ENCODE assay signal across 12 mouse cellular contexts in the genomic region with DNA sequence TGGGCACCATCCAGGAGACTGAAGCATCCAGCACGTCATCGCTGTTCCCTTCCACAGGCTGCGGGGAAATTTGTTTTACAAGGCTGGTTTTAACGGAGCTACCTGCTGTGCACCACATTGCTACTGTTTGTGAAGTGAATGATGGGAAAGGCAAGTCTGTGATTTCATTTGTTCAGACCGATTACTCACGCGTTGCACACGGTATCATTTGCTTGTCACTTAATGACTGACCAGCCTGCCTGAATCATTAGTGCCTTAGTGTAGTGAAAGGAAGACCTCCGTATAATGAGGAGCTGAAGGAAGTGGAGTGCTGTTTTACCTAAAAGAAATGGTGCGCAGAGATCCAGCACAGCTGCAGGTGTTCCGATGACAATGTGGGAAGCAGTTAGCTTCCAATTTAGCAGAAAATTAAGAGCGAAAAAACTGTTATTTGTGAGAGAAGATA. TPM values are rescaled to one million over a fixed set of nuclear protein-coding genes. Genes with fewer than 3 reads are reported as not detected.
DNase-seq lines count a peak whose midpoint lies in the region; ATAC-seq and TF ChIP-seq lines count a peak whose summit lies in the region.
"Had no signal": no experiment of that assay in that cellular context is flagged by ENCODE, and none has a peak within 500 bp of the region (broad histone marks: within the 10 kb centered on the region; RNA-seq: fewer than 3 reads in every experiment).

No protein-coding gene starts in this region.

- H3K4me2 ChIP-seq in hindbrain, embryonic 15.5 days, result peak overlapping the region; percentile 48
- peak overlapping the region; percentile 42 for H3K4me2 ChIP-seq in neural tube, embryonic 14.5 days (ENCODE audit: low read depth, low read length)
- H3K4me2 ChIP-seq: liver, embryonic 11.5 days had no signal

- H3K36me3 ChIP-seq in hindbrain, embryonic 15.5 days, result no peaks in the 10 kb centered on the region
- no peaks in the 10 kb centered on the region for H3K36me3 ChIP-seq in neural tube, embryonic 14.5 days (ENCODE audit: control insufficient read depth, insufficient read depth, low read length)

- WGBS in hindbrain, embryonic 15.5 days, result 19% methylated on average over 12 of the region's 12 CpGs
- WGBS in neural tube, embryonic 14.5 days, result 4% methylated on average over 12 of the region's 12 CpGs

- peaks cover 48% of the 10 kb centered on the region for H3K4me1 ChIP-seq in hindbrain, embryonic 15.5 days (replicated peaks)
- peaks cover 39% of the 10 kb centered on the region for H3K4me1 ChIP-seq in neural tube, embryonic 14.5 days (ENCODE audit: control insufficient read depth, insufficient read depth, low read length)

- H3K27ac ChIP-seq in layer of hippocampus, adult 2 months, result peak overlapping the region; percentile 85
- H3K27ac ChIP-seq in hindbrain, embryonic 15.5 days (replicated peaks), result 0 out of 2 replicates have a peak overlapping the region, but pooled peaks have one; percentile 4
- H3K27ac ChIP-seq in neural tube, embryonic 14.5 days (ENCODE audit: low read depth, low read length), result peak overlapping the region; percentile 60; the same call in 1 of the 2 replicates
- H3K27ac ChIP-seq: heart, adult 2 months; macrophage had no signal

- H3K27me3 ChIP-seq in hindbrain, embryonic 15.5 days, result peaks cover 4% of the 10 kb centered on the region; the same call in 1 of the 2 replicates
- H3K27me3 ChIP-seq in neural tube, embryonic 14.5 days (ENCODE audit: control insufficient read depth, insufficient read depth, low read length), result no peaks in the 10 kb centered on the region; the same call in 1 of the 2 replicates

- H3K9me3 ChIP-seq in hindbrain, embryonic 15.5 days, result no peaks in the 10 kb centered on the region
- no peaks in the 10 kb centered on the region for H3K9me3 ChIP-seq in neural tube, embryonic 14.5 days (ENCODE audit: control insufficient read depth, low read length)

- peak; percentile 59 for ATAC-seq in hindbrain, embryonic 15.5 days (ENCODE audit: low FRiP score, low read depth)
- ATAC-seq in neural tube, embryonic 14.5 days (ENCODE audit: low read depth), result peak; percentile 54

- TF ChIP-seq CTCF in layer of hippocampus, adult 2 months (conservative IDR thresholded peaks at IDR 0.05), result no peak

- no peak for DNase-seq in layer of hippocampus, adult 2 months (ENCODE audit: low spot score in 2 of 2)
- no peak for DNase-seq in layer of hippocampus, postnatal 25 days (ENCODE audit: extremely low spot score in 1 of 2, low spot score in 1 of 2)
- peak; percentile 42 for DNase-seq in embryo, embryonic 11 days
- no peak for DNase-seq in urinary bladder, postnatal 4 days (ENCODE audit: low spot score in 2 of 2)
- no peak for DNase-seq in urinary bladder, postnatal 36 days (ENCODE audit: low spot score in 2 of 2)
- DNase-seq in lung, postnatal 25 days (ENCODE audit: low spot score), result no peak
- DNase-seq: cerebellum, postnatal 36 days; heart, adult 2 months had no signal

- H3K4me3 ChIP-seq in layer of hippocampus, adult 2 months, result peak overlapping the region; percentile 40
- peak overlapping the region; percentile 24 for H3K4me3 ChIP-seq in hindbrain, embryonic 15.5 days
- H3K4me3 ChIP-seq in neural tube, embryonic 14.5 days (ENCODE audit: low read depth, low read length), result peak overlapping the region; percentile 6; the same call in 1 of the 2 replicates
- H3K4me3 ChIP-seq: heart, adult 2 months had no signal

- H3K9ac ChIP-seq in hindbrain, embryonic 15.5 days, result no peak overlapping the region
- H3K9ac ChIP-seq in neural tube, embryonic 14.5 days (replicated peaks; ENCODE audit: low read depth, low read length), result no peak overlapping the region

RNA-seq across cellular contexts. Expression of a gene that starts 1.9 kb away (rescaled TPM):
- 1 to 10 TPM; 1.0 to 1.4 TPM for total RNA-seq in layer of hippocampus, adult 2 months (2021)
- 1 to 10 TPM; 1.1 to 1.9 TPM for total RNA-seq in layer of hippocampus, postnatal 25 days (2021)
- polyA plus RNA-seq in hindbrain, embryonic 15.5 days (2015; fragmentation: Nextera tagmentation; extraction: Ambion mirVana), result 5.9 and 7.0 TPM in 2 replicates
- polyA plus RNA-seq in neural tube, embryonic 14.5 days (2014; fragmentation: Nextera tagmentation; extraction: Ambion mirVana), result 2.4 and 3.9 TPM in 2 replicates

Comparison
In these comparisons a context has a peak if more than half of its experiments do, and no peak if none do; other contexts are left out.
1. H3K27ac ChIP-seq: peak in every context shown above with its lines; median percentile 85 in layer of hippocampus, adult 2 months; 60 in neural tube, embryonic 14.5 days; 4 in hindbrain, embryonic 15.5 days.